Mouse (Mus musculus) MEL (cell line): Measurements from ENCODE around the gene Rpl36a. TPM values are rescaled to one million over a fixed set of nuclear protein-coding genes. Genes with fewer than 3 reads are reported as not detected.

Experiments
- DNase-seq: peaks from one replicate; pipeline ENCODE4 v3.0.0; 2011; ENCODE audit warnings: low read depth, low spot score
- H3K27ac ChIP-seq: 2 replicates; pipeline ENCODE4 v1.5.1; 2012; ENCODE audit warnings: low read depth, mild to moderate bottlenecking, control low read depth, low read length, moderate library complexity; ENCODE audit not compliant: control insufficient read depth
- H3K27me3 ChIP-seq, 2 experiments: fragments of 150-350 bp in 1 of 2; sonication (generic) in 1 of 2; 2 replicates each; pipeline ENCODE4 v1.6.1; 2012; ENCODE audit warnings: low read length in 2 of 2, mild to moderate bottlenecking in 2 of 2, improper control_type of control experiment in 1 of 2, moderate library complexity in 1 of 2; ENCODE audit not compliant: insufficient read depth in 2 of 2, control insufficient read depth in 1 of 2
- H3K36me3 ChIP-seq, 2 experiments: 2 replicates each; pipeline ENCODE4 v1.6.1; 2012 to 2014; ENCODE audit warnings: low read length in 2 of 2, improper control_type of control experiment in 1 of 2, inconsistent platforms in 1 of 2, mild to moderate bottlenecking in 1 of 2; ENCODE audit not compliant: insufficient read depth in 2 of 2, control insufficient read depth in 1 of 2
- H3K4me1 ChIP-seq, 2 experiments: fragments of 150-350 bp in 1 of 2; sonication (generic) in 1 of 2; 2 replicates each; pipeline ENCODE4 v1.6.1; 2012; ENCODE audit warnings: low read length in 2 of 2, improper control_type of control experiment in 1 of 2, mild to moderate bottlenecking in 1 of 2; ENCODE audit not compliant: insufficient read depth in 2 of 2, control insufficient read depth in 1 of 2
- H3K4me3 ChIP-seq, 2 experiments: fragments of 150-350 bp in 1 of 2; sonication (generic) in 1 of 2; 2 replicates each; pipeline ENCODE4 v1.5.1; 2012; ENCODE audit warnings: low read depth in 2 of 2, low read length in 2 of 2, mild to moderate bottlenecking in 2 of 2, moderate library complexity in 2 of 2, control low read depth in 1 of 2, improper control_type of control experiment in 1 of 2; ENCODE audit not compliant: control insufficient read depth in 1 of 2, insufficient read depth in 1 of 2
- H3K79me2 ChIP-seq: 2 replicates; pipeline ENCODE4 v1.6.1; 2012; ENCODE audit warnings: mild to moderate bottlenecking, low read length, moderate library complexity; ENCODE audit not compliant: control insufficient read depth, poor library complexity, insufficient read depth
- H3K9ac ChIP-seq: 2 replicates; pipeline ENCODE4 v1.6.1; 2012; ENCODE audit warnings: low read depth, mild to moderate bottlenecking, control low read depth, low read length, moderate library complexity; ENCODE audit not compliant: control insufficient read depth, poor library complexity, severe bottlenecking
- H3K9me3 ChIP-seq: fragments of 150-350 bp; sonication (generic); replicated peaks from 2 replicates; pipeline ENCODE4 v1.6.1; 2012; ENCODE audit warnings: mild to moderate bottlenecking, low read length, improper control_type of control experiment, moderate library complexity; ENCODE audit not compliant: insufficient read depth
- BHLHE40 ChIP-seq: IDR thresholded peaks from 2 replicates; pipeline ENCODE4 v1.6.1; 2012; ENCODE audit warnings: low read depth, mild to moderate bottlenecking, inconsistent platforms, low read length, improper control_type of control experiment, borderline replicate concordance
- CHD1 ChIP-seq: IDR thresholded peaks from 2 replicates; pipeline ENCODE4 v1.6.1; 2012; ENCODE audit warnings: low read depth, mild to moderate bottlenecking, inconsistent platforms, low read length, improper control_type of control experiment
- CTCF ChIP-seq, 3 experiments: IDR thresholded peaks in 2 of 3; conservative IDR thresholded peaks in 1 of 3; 2 replicates each; pipeline ENCODE4 v1.5.1; 2011 to 2012; ENCODE audit warnings: low read length in 3 of 3, low read depth in 2 of 3, mild to moderate bottlenecking in 2 of 3, improper control_type of control experiment in 1 of 3, inconsistent platforms in 1 of 3, mixed read lengths in 1 of 3, moderate library complexity in 1 of 3; ENCODE audit not compliant: control insufficient read depth in 1 of 3, insufficient read depth in 1 of 3, poor library complexity in 1 of 3, severe bottlenecking in 1 of 3
- ELF1 ChIP-seq: IDR thresholded peaks from 2 replicates; pipeline ENCODE4 v1.6.1; 2014; ENCODE audit warnings: low read depth, mild to moderate bottlenecking, inconsistent platforms, low read length, improper control_type of control experiment, moderate library complexity
- EP300 ChIP-seq, 2 experiments: IDR thresholded peaks; 2 replicates each; pipeline ENCODE4 v1.6.1; 2011; ENCODE audit warnings: improper control_type of control experiment in 2 of 2, low read length in 2 of 2, low read depth in 1 of 2, mild to moderate bottlenecking in 1 of 2
- ETS1 ChIP-seq: IDR thresholded peaks from 2 replicates; pipeline ENCODE4 v1.6.1; 2012; ENCODE audit warnings: low read depth, mild to moderate bottlenecking, inconsistent platforms, low read length, improper control_type of control experiment, moderate library complexity
- GATA1 ChIP-seq: IDR thresholded peaks from 2 replicates; pipeline ENCODE4 v1.6.1; 2011; ENCODE audit warnings: low read depth, low read length, improper control_type of control experiment
- HCFC1 ChIP-seq: IDR thresholded peaks from 2 replicates; pipeline ENCODE4 v1.6.1; 2012; ENCODE audit warnings: low read depth, mild to moderate bottlenecking, inconsistent platforms, low read length, improper control_type of control experiment, moderate library complexity
- MAX ChIP-seq: IDR thresholded peaks from 2 replicates; pipeline ENCODE4 v1.6.1; 2011; ENCODE audit warnings: low read length, improper control_type of control experiment
- MXI1 ChIP-seq: IDR thresholded peaks from 2 replicates; pipeline ENCODE4 v1.6.1; 2011; ENCODE audit warnings: mild to moderate bottlenecking, low read depth, low read length, improper control_type of control experiment
- MYB ChIP-seq: IDR thresholded peaks from 2 replicates; pipeline ENCODE4 v1.6.1; 2011; ENCODE audit warnings: mild to moderate bottlenecking, low read depth, low read length, improper control_type of control experiment
- MYC ChIP-seq: IDR thresholded peaks from 2 replicates; pipeline ENCODE4 v1.6.1; 2011; ENCODE audit warnings: low read depth, mild to moderate bottlenecking, low read length, improper control_type of control experiment, moderate library complexity
- NELFE ChIP-seq: IDR thresholded peaks from 2 replicates; pipeline ENCODE4 v1.6.1; 2011; ENCODE audit warnings: low read depth, low read length, improper control_type of control experiment
- NRF1 ChIP-seq: IDR thresholded peaks from 2 replicates; pipeline ENCODE4 v1.6.1; 2014; ENCODE audit warnings: low read depth, mild to moderate bottlenecking, inconsistent platforms, low read length, improper control_type of control experiment, moderate library complexity; ENCODE audit not compliant: poor library complexity, insufficient read depth, severe bottlenecking
- POLR2A ChIP-seq, 2 experiments: IDR thresholded peaks; 2 replicates each; pipeline ENCODE4 v1.6.1; 2011 to 2012; ENCODE audit warnings: low read length in 2 of 2, mild to moderate bottlenecking in 2 of 2, control low read depth in 1 of 2, improper control_type of control experiment in 1 of 2, low read depth in 1 of 2, moderate library complexity in 1 of 2; ENCODE audit not compliant: control insufficient read depth in 1 of 2, insufficient read depth in 1 of 2, poor library complexity in 1 of 2
- POLR2AphosphoS5 ChIP-seq: IDR thresholded peaks from 2 replicates; pipeline ENCODE4 v1.6.1; 2012; ENCODE audit warnings: low read depth, borderline replicate concordance, mild to moderate bottlenecking, inconsistent platforms, low read length, moderate library complexity, mixed read lengths
- RAD21 ChIP-seq: IDR thresholded peaks from 2 replicates; pipeline ENCODE4 v1.6.1; 2011; ENCODE audit warnings: mild to moderate bottlenecking, low read depth, low read length, improper control_type of control experiment
- SIN3A ChIP-seq: IDR thresholded peaks from 2 replicates; pipeline ENCODE4 v1.6.1; 2012; ENCODE audit warnings: low read length, improper control_type of control experiment, inconsistent platforms
- TAL1 ChIP-seq: IDR thresholded peaks from 2 replicates; pipeline ENCODE4 v1.6.1; 2012; ENCODE audit warnings: mild to moderate bottlenecking, inconsistent platforms, low read length, moderate library complexity, mixed read lengths
- TBP ChIP-seq: IDR thresholded peaks from 2 replicates; pipeline ENCODE4 v1.8.0; 2011; ENCODE audit warnings: low read depth, low read length, improper control_type of control experiment
- TCF12 ChIP-seq: IDR thresholded peaks from 2 replicates; pipeline ENCODE4 v1.6.1; 2014; ENCODE audit warnings: low read depth, mild to moderate bottlenecking, inconsistent platforms, low read length, improper control_type of control experiment, moderate library complexity
- USF1 ChIP-seq: IDR thresholded peaks from 2 replicates; pipeline ENCODE4 v1.6.1; 2014; ENCODE audit warnings: low read depth, mild to moderate bottlenecking, inconsistent platforms, low read length, improper control_type of control experiment, moderate library complexity
- USF2 ChIP-seq, 2 experiments: IDR thresholded peaks; 2 replicates each; pipeline ENCODE4 v1.6.1; 2011 to 2012; ENCODE audit warnings: improper control_type of control experiment in 2 of 2, low read length in 2 of 2, borderline replicate concordance in 1 of 2, inconsistent platforms in 1 of 2, low read depth in 1 of 2, mild to moderate bottlenecking in 1 of 2; ENCODE audit not compliant: insufficient read depth in 1 of 2
- ZC3H11A ChIP-seq: IDR thresholded peaks from 2 replicates; pipeline ENCODE4 v1.6.1; 2012; ENCODE audit warnings: low read depth, mild to moderate bottlenecking, inconsistent platforms, low read length, improper control_type of control experiment
- ZMIZ1 ChIP-seq: IDR thresholded peaks from 2 replicates; pipeline ENCODE4 v1.6.1; 2012; ENCODE audit warnings: low read depth, mild to moderate bottlenecking, inconsistent platforms, low read length, improper control_type of control experiment, moderate library complexity
- ZNF384 ChIP-seq: IDR thresholded peaks from 2 replicates; pipeline ENCODE4 v1.6.1; 2012; ENCODE audit warnings: low read depth, mild to moderate bottlenecking, inconsistent platforms, low read length, improper control_type of control experiment
- polyA plus RNA-seq, 2 experiments: library from polyadenylated mRNA; stranded (reverse) in 1 of 2; unstranded in 1 of 2; fragments of >175 nt in 1 of 2; fragments of >200 nt in 1 of 2; gene quantifications; 2 replicates each; pipeline versions ENCODE4 v1.2.1 to v1.2.4; 2012; ENCODE audit warnings: low replicate concordance in 2 of 2, low read depth in 1 of 2; ENCODE audit not compliant: insufficient read length in 2 of 2, insufficient read depth in 1 of 2, missing spikeins in 1 of 2
- total RNA-seq: library from RNA; depleted of rRNA; stranded (reverse); fragments of 300-350 nt; gene quantifications from 2 replicates; pipeline ENCODE4 v1.2.3, GENCODE M21; 2012

The Rpl36a gene
- total and polyA plus RNA-seq, 3 experiments: 1,673 to 6,935 TPM; not detected in 1

DNA sequence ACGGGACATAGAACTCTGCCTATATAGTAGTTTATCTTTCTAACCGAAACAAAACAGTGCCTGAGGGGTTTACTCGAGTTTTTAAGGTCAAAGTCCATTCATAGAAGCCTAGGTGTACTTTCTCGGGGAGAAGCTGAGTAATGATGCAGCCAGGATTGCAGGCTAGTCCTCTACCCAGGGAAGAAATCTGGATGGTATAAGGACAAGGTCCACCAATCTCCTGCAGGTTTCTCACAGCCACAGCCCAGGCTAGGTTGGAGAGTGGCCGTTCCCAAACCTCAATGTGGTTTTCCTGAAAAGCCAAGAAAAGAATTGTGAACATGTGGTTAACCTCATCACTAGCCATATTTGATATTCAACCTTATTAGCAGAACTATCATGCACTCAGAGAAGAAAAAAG is 4.4 kb downstream of the Rpl36a start:
- H3K9me3 ChIP-seq: no peaks in the 10 kb centered on the region
- no peak overlapping the region for H3K9ac ChIP-seq
- TF ChIP-seq TBP (no peak), NRF1 (no peak), ZMIZ1 (no peak), MYB (no peak), BHLHE40 (no peak), ZNF384 (no peak), RAD21 (no peak), CTCF (IDR thresholded peaks at IDR 0.05 in 2 of 3, conservative IDR thresholded peaks at IDR 0.05 in 1 of 3; ENCODE audit: control insufficient read depth in 1 of 3, insufficient read depth in 1 of 3, low read depth in 2 of 3, low read length in 3 of 3, poor library complexity in 1 of 3, severe bottlenecking in 1 of 3) (no peak), POLR2AphosphoS5 (no peak), TAL1 (no peak), MAX (no peak), ZC3H11A (no peak), USF1 (no peak), ELF1 (no peak), SIN3A (no peak)
- TF ChIP-seq, all 39 proteins: peak for 0
- H3K27ac ChIP-seq: peak overlapping the region; percentile 18
- peaks cover 27% of the 10 kb centered on the region for H3K79me2 ChIP-seq
- H3K36me3 ChIP-seq: peaks cover 18 to 23% of the 10 kb centered on the region in 2 experiments
- no peak overlapping the region for H3K4me3 ChIP-seq
- H3K27me3 ChIP-seq: no peaks in the 10 kb centered on the region
- peaks cover 0 to 4% of the 10 kb centered on the region in 2 experiments; a peak in 2 of 4 replicates for H3K4me1 ChIP-seq
- peak; percentile 61 for DNase-seq

DNA sequence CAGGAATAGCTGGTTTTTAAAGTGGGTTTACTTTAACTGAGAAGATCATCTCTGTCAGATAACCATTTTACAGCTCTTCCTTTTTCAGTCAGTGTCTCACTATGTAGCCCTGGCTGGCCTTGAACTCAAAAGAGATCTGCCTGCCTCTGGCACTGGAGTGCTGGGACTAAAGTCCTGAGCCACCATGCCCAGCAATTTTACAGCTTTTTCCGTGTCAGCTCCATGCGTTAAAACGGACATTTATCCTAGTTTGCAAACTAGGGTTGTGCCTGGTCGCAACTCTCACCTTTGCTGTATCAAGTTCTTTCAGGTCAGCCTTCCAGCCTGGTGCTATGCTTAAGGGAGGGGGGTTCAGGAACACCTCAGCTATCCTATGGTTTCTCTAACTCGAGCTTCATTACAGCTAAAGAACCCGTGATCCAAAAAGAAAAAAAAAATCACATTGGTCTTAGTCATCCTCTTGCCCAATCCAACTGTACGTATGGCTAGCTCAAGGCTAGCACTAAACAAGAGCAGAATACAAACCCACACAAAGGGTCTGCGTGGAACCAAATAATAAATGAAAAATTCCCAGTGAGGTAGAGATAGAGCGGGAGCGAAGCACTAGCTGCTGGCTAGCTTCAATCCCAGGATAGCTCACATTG is 14.6 kb downstream of the Rpl36a start:
- Histone ChIP-seq H3K4me3 (peak overlapping the region; percentile 71 to 82), H3K27me3 (no peaks in the 10 kb centered on the region), H3K27ac (peak overlapping the region; percentile 80), H3K9me3 (no peaks in the 10 kb centered on the region), H3K9ac (peak overlapping the region; percentile 73), H3K36me3 (peaks cover 9 to 27% of the 10 kb centered on the region in 2 experiments), H3K4me1 (peaks cover 11 to 13% of the 10 kb centered on the region in 2 experiments), H3K79me2 (peaks cover 33% of the 10 kb centered on the region)
- DNase-seq: peak; percentile 60
- TF ChIP-seq SIN3A (no peak; the same call in 1 of the 2 replicates), GATA1 (0 out of 2 replicates have a peak, but pooled peaks have one; percentile 34), TCF12 (no peak), USF2 (IDR thresholded peaks at IDR 0.05; ENCODE audit: borderline replicate concordance in 1 of 2, insufficient read depth in 1 of 2, low read depth in 1 of 2, low read length in 2 of 2) (no peak), EP300 (IDR thresholded peaks at IDR 0.05; ENCODE audit: low read depth in 1 of 2, low read length in 2 of 2) (peak in 1 of 2 experiments; percentile 51; a peak in 1 of 4 replicates), CHD1 (0 out of 2 replicates have a peak, but pooled peaks have one; percentile 24), ZC3H11A (no peak), ETS1 (no peak), HCFC1 (0 out of 2 replicates have a peak, but pooled peaks have one; percentile 0), NELFE (no peak), MYC (0 out of 2 replicates have a peak, but pooled peaks have one; percentile 9), ZMIZ1 (no peak), MYB (no peak), NRF1 (no peak), TBP (peak; percentile 95), POLR2A (IDR thresholded peaks at IDR 0.05; ENCODE audit: control insufficient read depth in 1 of 2, insufficient read depth in 1 of 2, low read depth in 1 of 2, low read length in 2 of 2, poor library complexity in 1 of 2) (no peak), MXI1 (peak; percentile 13; the same call in 1 of the 2 replicates)
